Mouse (Mus musculus) CH12.LX (cell line): ENCODE measurements at regions not wholly inside any gene's neighbourhood (a gene's known extent, or its start where the extent isn't known, plus 50 kb on each side); places are given as distances from the start of the nearest gene placed in this dataset.

Experiments
- DNase-seq: peaks from one replicate; pipeline ENCODE4 v3.0.0-alpha.2; 2013; ENCODE audit errors: extremely low read depth
- H3K27ac ChIP-seq: 2 replicates; pipeline ENCODE4 v1.5.1; 2012; ENCODE audit warnings: low read depth, mild to moderate bottlenecking, control low read depth, moderate library complexity; ENCODE audit not compliant: insufficient read depth
- H3K27me3 ChIP-seq: replicated peaks from 2 replicates; pipeline ENCODE3; 2012; ENCODE audit warnings: inconsistent platforms
- H3K36me3 ChIP-seq, 2 experiments: replicated peaks in 1 of 2; 2 replicates each; pipeline versions ENCODE3 to v1.6.1; 2012; ENCODE audit warnings: inconsistent platforms in 1 of 2, low read length in 1 of 2, mild to moderate bottlenecking in 1 of 2, mixed read lengths in 1 of 2, moderate library complexity in 1 of 2; ENCODE audit not compliant: control insufficient read depth in 1 of 2, insufficient read depth in 1 of 2
- H3K4me1 ChIP-seq, 2 experiments: 2 replicates each; pipeline ENCODE4 v1.6.1; 2012; ENCODE audit warnings: inconsistent platforms in 1 of 2, moderate library complexity in 1 of 2; ENCODE audit not compliant: insufficient read depth in 2 of 2, control insufficient read depth in 1 of 2
- H3K4me2 ChIP-seq: 2 replicates; pipeline ENCODE4 v1.6.1; 2012; ENCODE audit warnings: low read depth, mild to moderate bottlenecking, control low read depth; ENCODE audit not compliant: poor library complexity, insufficient read depth, severe bottlenecking
- H3K4me3 ChIP-seq, 3 experiments: fragments of 150-350 bp in 1 of 3; sonication (generic) in 1 of 3; replicated peaks in 1 of 3; 2 replicates each; pipeline versions ENCODE3 to v1.5.1; 2011 to 2012; ENCODE audit warnings: low read depth in 2 of 3, low read length in 2 of 3, mild to moderate bottlenecking in 2 of 3, moderate library complexity in 2 of 3, control low read depth in 1 of 3, improper control_type of control experiment in 1 of 3, inconsistent platforms in 1 of 3, mixed read lengths in 1 of 3; ENCODE audit not compliant: poor library complexity in 1 of 3
- H3K79me2 ChIP-seq: replicated peaks from 2 replicates; pipeline ENCODE4 v1.6.1; 2012; ENCODE audit warnings: mild to moderate bottlenecking, moderate library complexity; ENCODE audit not compliant: control insufficient read depth, poor library complexity, insufficient read depth, severe bottlenecking; ENCODE audit errors: extremely low read depth
- H3K9ac ChIP-seq: 2 replicates; pipeline ENCODE4 v1.6.1; 2012; ENCODE audit warnings: low read depth, mild to moderate bottlenecking, control low read depth, moderate library complexity; ENCODE audit not compliant: insufficient read depth
- H3K9me3 ChIP-seq: replicated peaks from 2 replicates; pipeline ENCODE3; 2012; ENCODE audit warnings: low read length, inconsistent platforms, mixed read lengths
- CTCF ChIP-seq, 2 experiments: IDR thresholded peaks in 1 of 2; conservative IDR thresholded peaks in 1 of 2; 2 replicates each; pipeline ENCODE4 v1.5.1; 2011 to 2012; ENCODE audit warnings: low read depth in 2 of 2, low read length in 2 of 2, improper control_type of control experiment in 1 of 2, inconsistent platforms in 1 of 2, mild to moderate bottlenecking in 1 of 2, moderate library complexity in 1 of 2
- E2F4 ChIP-seq: IDR thresholded peaks from 2 replicates; pipeline ENCODE4 v1.6.1; 2011; ENCODE audit warnings: low read depth, low read length, improper control_type of control experiment; ENCODE audit not compliant: insufficient replicate concordance
- EP300 ChIP-seq: IDR thresholded peaks from 2 replicates; pipeline ENCODE4 v1.6.1; 2011; ENCODE audit warnings: low read length, improper control_type of control experiment
- GABPA ChIP-seq: IDR thresholded peaks from 2 replicates; pipeline ENCODE4 v1.6.1; 2012; ENCODE audit warnings: low read depth, low read length, improper control_type of control experiment, inconsistent platforms; ENCODE audit not compliant: insufficient replicate concordance
- JUN ChIP-seq: IDR thresholded peaks from 2 replicates; pipeline ENCODE4 v1.6.1; 2011; ENCODE audit warnings: low read depth, mild to moderate bottlenecking, low read length, improper control_type of control experiment, moderate library complexity; ENCODE audit not compliant: insufficient read depth
- KAT2A ChIP-seq: IDR thresholded peaks from 2 replicates; pipeline ENCODE4 v1.6.1; 2012; ENCODE audit warnings: low read length, improper control_type of control experiment, inconsistent platforms; ENCODE audit not compliant: insufficient replicate concordance
- MAFK ChIP-seq: IDR thresholded peaks from 2 replicates; pipeline ENCODE4 v1.6.1; 2011; ENCODE audit warnings: low read length, improper control_type of control experiment; ENCODE audit not compliant: insufficient replicate concordance
- MAX ChIP-seq: IDR thresholded peaks from 2 replicates; pipeline ENCODE4 v1.6.1; 2011; ENCODE audit warnings: low read length, improper control_type of control experiment
- MAZ ChIP-seq: IDR thresholded peaks from 2 replicates; pipeline ENCODE4 v1.6.1; 2012; ENCODE audit warnings: low read depth, mild to moderate bottlenecking, inconsistent platforms, low read length, improper control_type of control experiment, moderate library complexity
- MXI1 ChIP-seq: IDR thresholded peaks from 2 replicates; pipeline ENCODE4 v1.6.1; 2011; ENCODE audit warnings: mild to moderate bottlenecking, low read depth, low read length, improper control_type of control experiment
- NRF1 ChIP-seq: IDR thresholded peaks from 2 replicates; pipeline ENCODE4 v1.6.1; 2014; ENCODE audit warnings: low read depth, mild to moderate bottlenecking, inconsistent platforms, low read length, improper control_type of control experiment, moderate library complexity
- PAX5 ChIP-seq: IDR thresholded peaks from 2 replicates; pipeline ENCODE4 v1.6.1; 2012; ENCODE audit warnings: low read length, inconsistent platforms, mixed read lengths
- POLR2AphosphoS2 ChIP-seq: IDR thresholded peaks from 2 replicates; pipeline ENCODE4 v1.6.1; 2011; ENCODE audit warnings: low read depth, low read length, improper control_type of control experiment
- RAD21 ChIP-seq: IDR thresholded peaks from 2 replicates; pipeline ENCODE4 v1.6.1; 2011; ENCODE audit warnings: low read depth, mild to moderate bottlenecking, low read length, improper control_type of control experiment, moderate library complexity
- TCF12 ChIP-seq: IDR thresholded peaks from 2 replicates; pipeline ENCODE4 v1.6.1; 2014; ENCODE audit warnings: low read depth, mild to moderate bottlenecking, inconsistent platforms, low read length, improper control_type of control experiment
- UBTF ChIP-seq: IDR thresholded peaks from 2 replicates; pipeline ENCODE4 v1.6.1; 2012; ENCODE audit warnings: low read depth, mild to moderate bottlenecking, inconsistent platforms, low read length, improper control_type of control experiment, moderate library complexity
- USF2 ChIP-seq: conservative IDR thresholded peaks from 2 replicates; pipeline ENCODE4 v1.6.1; 2011; ENCODE audit warnings: low read depth, low read length, improper control_type of control experiment
- ZC3H11A ChIP-seq: IDR thresholded peaks from 2 replicates; pipeline ENCODE4 v1.6.1; 2012; ENCODE audit warnings: low read depth, mild to moderate bottlenecking, inconsistent platforms, low read length, improper control_type of control experiment
- ZKSCAN1 ChIP-seq: IDR thresholded peaks from 2 replicates; pipeline ENCODE4 v1.6.1; 2012; ENCODE audit warnings: low read depth, inconsistent platforms, low read length, improper control_type of control experiment, borderline replicate concordance
- ZNF384 ChIP-seq: IDR thresholded peaks from 2 replicates; pipeline ENCODE4 v1.6.1; 2012; ENCODE audit warnings: low read depth, low read length, improper control_type of control experiment, inconsistent platforms
- dilution Hi-C: fragments of 300-500 bp; cut with MboI; formaldehyde crosslinking; loops from 2 replicates; pipeline ENCODE4 v1.14.3; 2020; ENCODE audit warnings: low sequenced_read_pairs; ENCODE audit not compliant: extremely low pct_unique_long_range_greater_than_20kb, extremely low pct_ligation_motif_present
- in situ Hi-C: fragments of 300-500 bp; cut with MboI; formaldehyde crosslinking; loops from 3 replicates; pipeline ENCODE4 v1.14.3; 2019; ENCODE audit warnings: low sequenced_read_pairs, low pct_ligation_motif_present, low pct_unique_long_range_greater_than_20kb, mixed read lengths

DNA sequence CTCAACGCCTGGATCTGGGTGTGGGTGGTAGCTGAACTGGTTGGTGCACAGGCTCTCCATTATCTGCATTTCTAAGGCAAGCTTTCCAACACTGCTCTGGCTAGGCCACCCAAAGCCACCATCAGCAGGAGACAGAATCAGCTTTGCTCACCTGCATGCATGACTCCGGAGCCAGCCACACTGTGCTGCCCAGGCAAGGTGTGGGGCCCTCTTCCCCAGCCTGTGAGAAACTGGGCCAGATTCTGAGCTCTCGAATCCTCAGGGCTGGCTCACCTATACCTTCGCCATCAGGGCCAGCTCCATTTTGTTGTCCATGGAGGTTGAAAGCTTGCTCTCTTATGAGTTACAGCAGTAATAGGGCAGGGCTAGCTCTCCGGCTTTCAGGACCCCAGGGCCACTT is 293.1 kb upstream of the Pdzrn3 start:
- Histone ChIP-seq H3K4me3 (no peak overlapping the region), H3K27me3 (no peaks in the 10 kb centered on the region), H3K9ac (no peak overlapping the region), H3K4me1 (no peaks in the 10 kb centered on the region), H3K36me3 (no peaks in the 10 kb centered on the region), H3K4me2 (no peak overlapping the region), H3K27ac (no peak overlapping the region), H3K9me3 (peaks cover 52% of the 10 kb centered on the region), H3K79me2 (no peaks in the 10 kb centered on the region)
- no peak for DNase-seq
- dilution Hi-C loops (no loop called here), in situ Hi-C loops (no loop called here)
- no peak for TF ChIP-seq POLR2AphosphoS2

DNA sequence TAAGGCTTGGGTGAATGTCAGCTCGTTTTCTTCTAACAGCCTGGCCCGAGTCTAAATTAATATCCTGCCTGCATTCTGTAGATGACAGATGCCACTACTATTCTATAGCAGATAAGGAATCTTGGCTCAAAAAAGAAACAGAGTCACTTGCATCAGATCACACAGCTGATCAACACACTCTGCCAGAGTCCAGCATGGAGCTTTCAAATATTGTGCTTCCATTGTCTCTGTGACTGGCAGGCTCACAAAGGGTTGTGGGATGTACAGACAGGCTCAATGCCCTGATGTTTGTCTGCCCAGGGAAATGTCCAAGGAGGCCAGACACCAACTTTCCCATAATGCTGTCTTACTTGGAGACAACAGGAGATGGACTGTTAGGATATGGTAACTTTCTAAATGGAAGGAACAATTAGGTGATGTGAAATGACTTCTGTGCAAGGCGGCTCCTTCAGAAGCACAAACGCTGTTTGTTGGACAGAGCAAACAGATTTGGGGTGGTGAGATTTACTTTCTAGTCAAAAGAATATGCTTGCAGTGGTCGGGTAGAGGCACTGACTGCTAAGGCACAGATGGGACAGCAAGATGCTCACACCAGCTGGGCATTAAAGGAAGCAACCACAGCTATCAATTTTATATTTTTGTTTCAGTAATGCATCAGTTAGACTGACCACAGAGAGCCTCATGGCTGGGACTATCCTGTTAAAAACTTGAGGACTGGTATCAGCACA is 291.6 kb upstream of the Pdzrn3 start:
- dilution Hi-C loops (no loop called here), in situ Hi-C loops (no loop called here)
- Histone ChIP-seq H3K4me2 (no peak overlapping the region), H3K9me3 (peaks cover 51% of the 10 kb centered on the region), H3K36me3 (no peaks in the 10 kb centered on the region), H3K9ac (no peak overlapping the region), H3K79me2 (no peaks in the 10 kb centered on the region), H3K4me3 (no peak overlapping the region), H3K27me3 (no peaks in the 10 kb centered on the region), H3K27ac (no peak overlapping the region), H3K4me1 (no peaks in the 10 kb centered on the region)
- no peak for DNase-seq
- TF ChIP-seq PAX5 (no peak), ZKSCAN1 (no peak), UBTF (no peak), EP300 (no peak), MAFK (no peak), ZNF384 (no peak), MXI1 (no peak), KAT2A (no peak), MAZ (no peak), USF2 (no peak), NRF1 (no peak), MAX (no peak), POLR2AphosphoS2 (no peak), JUN (no peak), TCF12 (no peak), RAD21 (no peak), GABPA (no peak), ZC3H11A (no peak), CTCF (conservative IDR thresholded peaks at IDR 0.05 in 1 of 2, IDR thresholded peaks at IDR 0.05 in 1 of 2; ENCODE audit: low read depth in 2 of 2, low read length in 2 of 2) (no peak), E2F4 (no peak)
